Mouse (Mus musculus) ovary, postnatal 10 days (tissue): Measurements from ENCODE around the gene H3f3b.
A peak's percentile ranks its signal among the peaks of the same experiment; 100 is the strongest.
"Not testable (repeated sequence)": the region's sequence is repeated elsewhere in the genome, so short reads cannot be mapped to it uniquely, and the experiment has no call there.

Experiments
- DNase-seq: peaks from one replicate; pipeline ENCODE4 v3.0.0; 2022; ENCODE audit warnings: low spot score

Gene H3f3b

DNA sequence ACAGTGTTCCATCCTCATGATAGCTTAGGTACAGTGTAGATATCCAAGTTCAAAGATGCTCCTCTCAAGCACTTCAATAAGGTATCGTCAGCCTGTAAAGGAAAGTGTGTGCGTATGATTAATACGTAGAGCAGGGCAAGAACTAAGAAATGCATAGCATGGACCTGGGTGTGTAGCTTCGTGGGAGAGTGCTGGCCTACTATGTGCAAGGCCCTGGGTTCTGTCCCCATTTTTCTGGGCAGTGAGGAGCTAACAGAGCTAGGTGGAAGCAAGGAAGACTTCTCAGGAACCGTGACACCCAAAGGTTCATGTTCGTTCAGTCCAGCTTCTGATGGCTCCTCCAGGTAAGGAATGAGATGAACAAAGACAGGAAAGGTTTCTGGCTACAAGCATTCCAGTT, 17.4 kb upstream of the H3f3b start:
- no peak for DNase-seq

DNA sequence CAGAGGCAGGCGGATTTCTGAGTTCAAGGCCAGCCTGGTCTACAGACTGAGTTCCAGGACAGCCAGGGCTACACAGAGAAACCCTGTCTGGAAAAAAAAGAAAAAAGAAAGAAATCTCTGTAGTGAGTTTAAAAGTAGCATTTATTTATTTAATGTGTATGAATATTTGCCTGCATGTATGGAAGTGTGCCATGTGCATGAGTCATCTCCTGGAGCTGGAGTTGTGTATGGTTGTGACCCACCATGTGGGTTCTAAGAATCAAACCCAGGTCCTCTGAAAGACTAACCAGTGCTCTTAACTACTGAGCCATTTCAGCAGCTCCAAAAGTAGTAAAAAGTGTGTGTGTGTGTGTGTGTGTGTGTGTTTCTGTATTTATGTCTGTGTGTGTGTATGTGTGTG, 15.5 kb upstream of the H3f3b start:
- DNase-seq = no peak

DNA sequence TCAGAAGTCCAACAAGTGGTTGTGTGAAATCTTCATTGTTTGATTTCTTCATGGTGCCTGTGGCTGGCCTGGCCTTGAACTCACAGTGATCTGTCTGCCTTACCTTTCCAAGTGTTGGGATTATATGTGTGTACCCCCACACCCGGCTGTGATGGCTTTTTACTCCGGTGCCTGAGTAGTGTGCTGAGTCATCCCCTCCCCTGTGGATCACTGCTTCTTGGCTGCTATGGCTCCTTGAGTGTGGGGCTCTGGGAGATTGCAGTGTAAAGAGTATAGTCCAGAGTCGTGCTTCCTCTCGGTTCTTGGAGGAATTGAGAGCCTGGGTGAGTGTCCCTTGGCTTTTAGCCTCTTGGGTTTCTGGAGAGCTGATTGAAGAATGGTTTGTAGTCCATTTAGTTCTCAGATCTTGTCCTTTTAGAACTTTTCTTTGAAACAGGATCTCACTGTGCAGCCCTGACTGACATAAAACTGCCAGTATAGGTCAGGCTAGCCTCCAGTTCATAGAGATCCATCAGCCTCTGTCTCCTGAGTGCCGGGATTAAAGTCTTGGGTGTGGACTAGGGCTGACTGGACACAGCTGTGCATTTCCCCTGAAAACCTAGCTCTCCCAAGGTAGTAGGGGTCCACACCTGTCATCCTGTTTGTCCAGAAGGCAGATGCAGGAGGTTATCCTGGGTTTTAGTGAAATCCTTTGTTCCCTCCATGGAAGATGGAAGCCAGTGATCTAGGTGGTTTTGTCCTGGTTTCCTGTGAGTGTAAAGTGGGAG, 14.8 kb upstream of the H3f3b start:
- no peak for DNase-seq

DNA sequence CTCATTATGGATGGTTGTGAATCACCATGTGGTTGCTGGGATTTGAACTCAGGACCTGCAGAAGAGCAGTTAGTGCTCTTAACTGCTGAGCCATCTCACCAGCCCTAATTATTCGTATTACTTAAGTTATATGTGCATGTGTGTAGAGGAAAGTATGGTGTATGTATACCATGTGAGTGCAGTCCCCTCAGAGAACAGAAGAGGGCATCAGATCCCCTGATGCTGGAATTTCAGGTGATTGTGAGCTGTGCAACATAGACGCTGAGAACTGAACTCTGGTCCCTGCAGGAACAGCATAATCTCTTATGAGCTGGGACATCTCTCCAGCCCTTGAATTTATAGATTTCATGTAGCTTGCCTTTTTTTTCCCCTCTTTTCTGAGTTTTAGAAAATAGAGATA, 14.1 kb upstream of the H3f3b start:
- DNase-seq = no peak

DNA sequence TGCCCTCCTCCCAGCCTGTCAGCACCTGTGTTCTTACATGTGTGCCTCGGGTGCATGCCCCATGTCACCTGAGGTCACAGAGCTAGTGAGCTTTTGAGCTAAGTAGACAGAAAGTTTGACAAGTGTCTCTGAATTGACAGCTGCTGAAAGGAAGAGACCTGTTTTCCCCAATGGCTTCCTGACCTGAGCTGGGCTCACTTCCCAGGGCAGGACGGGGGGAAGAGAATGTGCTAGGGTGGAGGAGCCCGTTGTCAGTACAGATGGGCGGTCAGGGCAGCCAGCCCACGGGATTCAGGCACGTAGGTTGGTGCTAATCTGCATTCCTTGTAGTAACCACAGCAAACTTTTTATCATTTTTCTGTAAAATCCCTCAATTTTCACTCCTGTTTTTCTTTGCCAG, 12.8 kb upstream of the H3f3b start:
- DNase-seq = no peak

DNA sequence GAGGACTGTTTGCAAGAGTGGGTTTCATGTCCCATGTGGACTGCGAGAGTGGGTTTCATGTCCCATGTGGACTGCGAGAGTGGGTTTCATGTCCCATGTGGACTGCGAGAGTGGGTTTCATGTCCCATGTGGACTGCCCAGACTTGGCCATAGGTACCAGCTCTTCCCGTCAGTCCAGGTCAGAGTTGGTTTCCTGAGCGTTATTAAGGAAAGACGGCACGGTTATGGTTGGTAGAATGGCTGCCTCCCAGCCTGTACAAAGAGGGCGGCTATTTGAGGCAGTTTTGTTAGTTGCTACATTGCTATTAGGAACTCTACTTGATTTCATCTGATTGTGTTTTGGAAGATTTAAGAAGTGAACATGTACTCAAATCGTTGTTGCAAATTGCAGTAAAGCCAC, 10.1 kb upstream of the H3f3b start:
- DNase-seq = no peak

DNA sequence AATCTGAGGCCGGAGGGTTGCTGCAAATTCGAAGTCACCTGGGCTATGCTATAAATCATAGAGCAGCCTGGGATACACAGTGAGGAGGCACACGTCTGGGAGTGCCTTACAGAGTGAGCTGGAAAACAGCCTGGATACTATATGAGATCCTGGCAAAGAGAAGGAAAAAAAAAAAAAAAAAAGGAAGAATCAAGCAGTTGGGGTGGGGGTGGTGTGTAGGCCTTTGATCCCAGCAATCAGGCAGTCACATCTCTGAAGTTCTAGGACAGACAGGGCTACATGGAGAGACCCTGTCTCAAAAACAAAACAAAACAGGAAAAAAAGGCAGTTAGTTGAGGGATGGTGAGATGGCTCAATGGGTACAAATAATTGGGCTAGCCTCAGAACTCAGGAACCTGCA, 8.9 kb upstream of the H3f3b start:
- no peak for DNase-seq

DNA sequence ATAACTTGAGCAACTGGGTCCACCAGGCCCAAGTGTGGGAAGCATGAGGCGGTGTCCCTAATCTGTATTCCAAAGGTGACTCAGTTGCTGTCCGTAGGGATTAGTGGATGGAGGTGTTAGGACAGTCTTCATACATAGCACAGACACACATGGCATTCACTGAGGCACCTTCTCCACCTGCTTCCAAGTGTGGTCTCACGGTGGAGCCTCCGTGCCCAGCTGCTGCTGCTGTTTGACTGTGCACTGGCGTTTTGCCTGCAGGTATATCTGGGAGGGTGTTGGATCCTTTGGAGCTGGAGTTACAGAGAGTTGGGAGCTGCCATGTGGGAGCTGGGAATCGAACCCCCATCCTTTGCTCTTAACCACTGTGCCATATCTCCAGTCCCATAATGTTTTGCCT, 6.8 kb upstream of the H3f3b start:
- DNase-seq = no peak

DNA sequence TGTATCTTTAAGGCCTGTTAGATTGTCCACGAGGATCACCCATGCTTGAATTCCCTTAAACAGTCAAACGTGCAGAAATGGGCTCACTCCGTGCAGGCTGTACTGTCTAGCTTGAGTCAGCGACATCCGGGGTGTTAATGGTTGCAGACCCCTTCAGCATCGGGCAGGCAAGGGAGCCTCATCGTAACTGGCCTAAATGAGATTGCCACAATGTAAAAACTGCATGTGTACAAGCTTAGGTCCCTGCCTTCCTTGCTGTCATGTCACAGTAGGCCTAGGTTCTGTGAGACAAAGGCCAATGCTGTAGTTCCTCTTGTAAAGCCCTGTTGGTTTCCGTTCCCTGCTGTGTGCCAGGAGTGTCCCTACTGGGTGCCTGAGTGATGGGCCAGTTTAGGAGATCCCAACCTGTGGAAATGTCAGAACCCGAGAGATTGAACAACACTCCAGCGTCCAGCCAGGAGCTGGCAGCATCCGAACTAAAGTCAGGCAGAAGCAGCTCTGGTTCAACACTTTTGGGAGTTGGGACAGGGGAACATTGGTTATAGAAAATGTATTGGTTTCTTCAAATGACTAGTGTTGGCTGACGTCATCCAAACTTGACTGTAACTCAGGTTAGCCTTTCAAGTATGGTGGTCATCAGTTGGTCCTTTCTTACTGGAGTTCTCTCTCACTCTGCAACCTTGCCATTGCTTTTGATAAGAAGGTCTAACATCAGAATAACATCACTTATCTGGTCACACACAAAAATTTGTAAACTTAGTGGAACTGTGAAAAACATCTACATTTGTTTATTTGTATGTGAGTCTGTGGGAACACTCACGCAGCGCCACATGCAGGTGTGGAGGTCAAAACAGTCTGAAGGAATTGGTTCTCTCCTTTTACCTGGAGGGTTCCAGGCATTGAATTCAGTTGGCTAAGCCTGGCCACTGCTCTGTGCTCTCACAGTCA, 3.4 kb upstream of the H3f3b start:
- DNase-seq = peak; percentile 35

DNA sequence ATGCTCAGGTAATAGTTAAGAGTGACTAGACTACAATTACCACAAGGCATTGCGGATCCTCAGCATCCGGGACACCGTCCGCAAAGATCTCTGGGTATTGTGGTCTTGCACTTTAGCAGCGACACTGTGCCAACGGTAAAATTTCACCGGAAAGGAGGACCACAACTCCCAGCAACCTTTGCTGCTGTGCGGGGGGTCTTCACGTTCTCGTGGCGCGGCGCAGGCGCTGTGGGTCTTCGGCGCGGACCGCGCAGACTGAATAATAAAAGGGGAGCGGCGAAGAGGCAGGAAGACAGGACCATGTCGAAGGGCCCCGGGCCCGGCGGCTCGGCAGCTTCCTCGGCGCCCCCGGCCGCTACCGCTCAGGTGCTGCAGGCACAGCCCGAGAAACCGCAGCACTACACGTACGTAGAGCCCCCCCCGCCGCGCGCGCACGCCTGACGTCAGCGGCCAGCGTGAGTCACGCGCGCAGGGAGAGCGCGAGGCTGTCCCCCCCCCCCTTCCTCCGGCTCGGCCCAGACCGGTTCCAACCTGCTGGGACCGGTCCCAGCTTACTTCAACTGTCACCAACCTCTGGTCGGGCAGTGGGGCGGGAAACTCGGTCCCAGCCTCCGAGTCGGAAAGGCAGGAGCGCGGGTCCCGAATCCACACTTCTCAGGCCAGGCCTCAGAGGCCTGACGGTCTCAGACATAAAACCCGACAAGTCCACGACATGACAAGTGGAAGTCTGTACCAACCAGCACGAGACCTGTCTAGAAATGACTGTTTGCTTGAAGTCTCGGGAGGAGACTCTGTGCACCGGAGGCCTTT, 2.5 kb upstream of the H3f3b start, which contains the start of gene Unk:
Gene Unk (plus strand): TSS at position 235 of the 810 bp plus-strand sequence.
- peak; percentile 86 for DNase-seq

DNA sequence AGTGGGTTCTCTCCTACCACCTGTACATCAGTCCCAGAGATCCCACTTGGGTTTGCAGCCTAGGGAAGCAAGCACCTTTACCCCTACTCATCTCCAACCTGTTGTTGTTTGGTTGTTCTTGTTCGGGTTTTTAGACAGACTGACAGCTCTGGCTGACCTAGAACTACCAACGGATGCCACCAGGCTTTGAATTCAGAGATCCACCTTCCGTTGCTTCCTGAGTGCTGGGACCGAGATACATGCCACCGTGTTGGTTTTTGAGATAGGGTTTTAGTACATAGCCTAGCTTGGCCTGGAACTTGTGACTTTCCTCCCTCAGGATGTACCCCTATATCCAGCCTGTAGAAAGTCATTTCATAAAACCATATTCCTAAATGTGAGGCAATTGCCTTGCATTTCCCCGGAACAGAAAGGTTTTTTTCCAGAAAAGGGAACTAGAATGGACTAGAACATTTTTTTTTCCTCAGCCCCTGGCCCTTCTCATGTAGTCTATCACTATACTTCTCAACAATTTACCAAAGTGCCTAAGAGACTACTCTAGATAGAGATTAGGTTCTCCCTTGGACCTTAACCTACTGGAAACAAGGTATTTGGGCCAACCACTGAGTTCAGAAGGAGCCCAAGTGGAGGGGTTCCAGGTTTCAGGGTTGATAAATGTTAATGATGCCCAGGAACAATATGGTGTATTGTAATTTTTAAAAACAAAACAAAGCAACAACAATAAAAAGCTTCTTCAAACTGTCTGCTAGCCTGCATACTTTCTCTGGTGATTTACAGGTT, 1.5 kb upstream of the H3f3b start:
- no peak for DNase-seq

DNA sequence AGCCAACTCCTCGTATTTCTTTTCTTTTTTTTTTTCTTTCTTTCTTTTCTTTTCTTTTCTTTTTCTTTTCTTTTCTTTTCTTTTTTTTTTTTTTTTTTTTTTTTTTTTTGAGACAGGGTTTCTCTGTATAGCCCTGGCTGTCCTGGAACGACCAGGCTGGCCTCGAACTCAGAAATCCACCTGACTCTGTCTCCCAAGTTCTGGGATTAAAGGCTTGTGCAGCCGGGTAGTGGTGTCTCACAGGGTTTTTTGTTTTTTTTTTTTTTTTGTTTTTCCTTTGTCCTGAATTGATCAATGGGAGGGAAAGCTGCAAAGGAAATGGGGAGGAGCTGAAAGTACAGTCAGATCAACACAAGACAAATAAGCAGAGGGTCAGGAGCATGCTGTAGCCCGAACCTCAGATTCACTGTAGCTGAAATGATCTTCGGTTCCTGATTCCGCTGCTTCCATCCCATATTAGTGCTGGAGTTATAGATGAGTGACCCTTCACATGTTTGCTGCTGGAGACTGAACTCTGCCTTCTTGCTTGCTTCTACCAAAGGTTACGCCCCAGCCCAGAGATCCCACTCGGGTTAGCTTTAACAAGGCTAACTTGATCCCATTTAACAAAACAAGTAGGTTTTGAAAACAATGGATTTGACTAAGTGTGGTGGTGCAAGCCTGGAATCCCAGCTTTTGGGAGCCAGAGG, 559 bp upstream of the H3f3b start:
- DNase-seq = no peak

DNA sequence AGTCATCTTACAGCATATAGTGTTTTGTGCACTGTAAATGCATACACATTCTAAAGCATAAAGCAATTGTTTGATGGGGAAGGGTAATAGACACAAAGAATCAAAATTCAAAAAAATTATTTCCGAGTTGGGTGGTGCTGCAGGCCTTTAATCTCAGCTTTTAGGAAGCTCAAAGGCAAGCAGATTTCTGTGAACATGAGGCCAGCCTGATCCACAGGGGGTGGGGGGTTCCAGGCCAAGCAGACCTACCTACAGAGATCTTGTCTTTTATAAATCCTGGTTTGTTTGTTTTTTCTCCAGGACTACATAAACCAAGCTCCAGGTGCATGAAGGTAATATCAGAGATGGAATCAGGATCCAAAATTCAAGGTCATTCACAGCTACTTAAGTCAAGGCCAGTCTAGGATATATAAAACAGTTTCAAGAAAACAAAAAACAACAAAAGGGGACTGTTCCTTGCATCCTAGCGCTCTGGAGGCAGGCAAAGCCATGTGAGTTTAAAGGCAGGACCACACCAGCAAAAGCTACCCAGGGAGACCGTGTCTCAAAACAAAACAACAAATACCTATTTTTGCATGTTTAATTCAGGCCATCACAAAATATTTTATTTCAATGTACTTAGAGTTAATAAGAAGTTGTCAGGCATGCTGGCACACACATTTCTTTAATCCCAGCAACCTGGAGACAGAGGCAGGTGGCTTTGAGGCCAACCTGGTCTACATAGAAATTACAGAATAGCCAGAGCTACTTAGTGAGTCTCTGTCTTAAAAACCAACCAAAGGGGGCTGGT, 2.5 kb downstream of the H3f3b start:
- no peak for DNase-seq

DNA sequence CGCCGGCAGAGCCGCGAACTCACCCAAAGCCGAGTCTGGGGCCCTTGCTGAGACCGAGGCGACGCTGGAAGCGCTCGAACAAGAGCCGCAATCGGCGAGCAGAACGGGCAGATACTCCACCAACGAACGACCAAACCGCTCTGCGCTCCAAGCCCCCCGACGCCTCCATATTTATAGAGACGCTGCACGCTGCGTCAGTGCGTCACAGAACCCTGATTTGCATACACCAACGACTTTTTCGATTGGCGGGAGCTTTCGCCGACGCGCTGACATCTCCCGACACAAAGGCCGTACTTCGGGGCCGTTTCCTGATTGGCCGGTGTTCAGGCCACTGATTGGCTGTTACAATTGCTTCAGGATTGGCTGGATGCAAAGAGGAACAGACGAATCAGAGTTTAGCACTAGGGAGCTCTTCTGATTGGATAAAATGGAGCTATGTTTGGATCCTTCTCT, 3.4 kb downstream of the H3f3b start:
- peak; percentile 95 for DNase-seq

DNA sequence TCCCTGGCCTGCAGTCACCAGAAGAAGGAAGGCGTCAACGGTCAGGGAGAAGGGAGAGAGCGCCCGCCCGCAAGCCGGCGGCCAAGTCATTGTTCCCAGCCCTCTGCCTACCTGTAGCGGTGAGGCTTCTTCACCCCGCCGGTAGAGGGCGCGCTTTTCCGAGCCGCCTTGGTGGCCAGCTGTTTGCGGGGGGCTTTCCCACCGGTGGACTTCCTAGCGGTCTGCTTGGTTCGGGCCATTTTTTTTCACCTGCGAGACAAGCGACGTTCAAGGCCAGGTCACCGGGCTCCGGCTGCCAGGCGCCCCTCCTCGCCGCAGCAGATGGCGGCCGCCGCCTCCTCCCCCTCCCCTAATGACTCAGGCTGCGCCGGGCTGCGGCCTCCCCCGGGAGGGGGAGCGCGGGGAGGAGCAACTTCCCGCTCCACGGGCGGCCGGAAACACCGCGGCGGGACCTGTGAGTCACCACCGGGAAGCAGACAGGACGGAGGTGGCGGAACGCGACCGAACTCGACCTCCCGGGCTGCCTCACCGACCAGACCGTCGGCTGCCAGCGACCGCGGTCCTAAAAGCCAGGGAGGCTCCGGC, 3.9 kb downstream of the H3f3b start:
- DNase-seq = no peak

DNA sequence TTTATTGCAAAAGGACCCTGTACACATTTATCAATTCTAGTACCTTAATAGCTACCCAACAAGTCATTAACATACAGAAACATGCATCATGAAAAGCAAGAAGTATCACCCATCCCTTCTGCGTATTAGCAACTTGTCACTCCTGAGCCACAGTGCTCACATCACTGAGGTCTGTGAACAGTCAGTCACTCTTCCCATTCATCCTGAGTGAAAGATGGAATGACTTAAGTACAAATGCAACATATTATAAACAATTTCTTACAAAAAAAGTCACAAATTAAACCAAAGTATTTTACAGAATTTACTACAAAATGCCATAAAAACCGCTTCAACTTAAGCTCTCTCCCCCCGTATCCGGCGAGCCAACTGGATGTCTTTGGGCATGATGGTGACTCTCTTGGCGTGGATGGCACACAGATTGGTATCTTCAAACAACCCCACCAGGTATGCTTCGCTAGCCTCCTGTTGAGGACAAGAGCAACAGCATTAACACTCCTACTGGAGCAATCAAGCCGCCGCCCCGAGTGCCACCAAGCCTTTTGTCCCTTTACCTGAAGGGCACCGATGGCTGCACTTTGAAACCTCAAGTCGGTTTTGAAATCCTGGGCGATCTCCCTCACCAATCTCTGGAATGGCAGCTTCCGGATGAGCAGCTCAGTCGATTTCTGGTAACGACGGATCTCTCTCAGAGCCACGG, 4.5 kb downstream of the H3f3b start:
- DNase-seq = not testable (repeated sequence)

DNA sequence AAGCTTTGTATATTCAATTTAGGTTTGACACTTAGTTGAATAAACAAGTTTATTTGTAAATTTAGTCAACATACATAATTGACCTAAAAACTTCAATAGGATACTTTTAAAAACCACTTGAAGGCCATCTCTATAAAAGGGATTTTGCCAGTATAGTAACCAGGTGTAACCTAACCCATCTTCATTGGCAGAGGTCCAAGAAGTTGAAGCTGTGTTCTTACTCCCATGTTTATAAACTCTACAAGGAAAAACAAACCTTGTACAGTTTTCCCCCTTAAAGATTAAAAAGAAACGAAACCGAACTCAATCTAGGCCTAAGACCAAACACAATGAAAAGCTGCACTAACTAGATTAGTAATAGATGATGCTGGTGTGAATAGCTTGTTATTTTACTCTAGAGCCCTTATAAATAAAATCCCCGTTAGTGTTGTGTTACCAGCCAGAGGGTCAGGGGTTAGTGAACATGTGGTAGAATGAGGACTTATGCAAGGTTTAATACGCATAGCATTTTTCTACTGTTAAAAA, 5.4 kb downstream of the H3f3b start:
- DNase-seq = no peak

DNA sequence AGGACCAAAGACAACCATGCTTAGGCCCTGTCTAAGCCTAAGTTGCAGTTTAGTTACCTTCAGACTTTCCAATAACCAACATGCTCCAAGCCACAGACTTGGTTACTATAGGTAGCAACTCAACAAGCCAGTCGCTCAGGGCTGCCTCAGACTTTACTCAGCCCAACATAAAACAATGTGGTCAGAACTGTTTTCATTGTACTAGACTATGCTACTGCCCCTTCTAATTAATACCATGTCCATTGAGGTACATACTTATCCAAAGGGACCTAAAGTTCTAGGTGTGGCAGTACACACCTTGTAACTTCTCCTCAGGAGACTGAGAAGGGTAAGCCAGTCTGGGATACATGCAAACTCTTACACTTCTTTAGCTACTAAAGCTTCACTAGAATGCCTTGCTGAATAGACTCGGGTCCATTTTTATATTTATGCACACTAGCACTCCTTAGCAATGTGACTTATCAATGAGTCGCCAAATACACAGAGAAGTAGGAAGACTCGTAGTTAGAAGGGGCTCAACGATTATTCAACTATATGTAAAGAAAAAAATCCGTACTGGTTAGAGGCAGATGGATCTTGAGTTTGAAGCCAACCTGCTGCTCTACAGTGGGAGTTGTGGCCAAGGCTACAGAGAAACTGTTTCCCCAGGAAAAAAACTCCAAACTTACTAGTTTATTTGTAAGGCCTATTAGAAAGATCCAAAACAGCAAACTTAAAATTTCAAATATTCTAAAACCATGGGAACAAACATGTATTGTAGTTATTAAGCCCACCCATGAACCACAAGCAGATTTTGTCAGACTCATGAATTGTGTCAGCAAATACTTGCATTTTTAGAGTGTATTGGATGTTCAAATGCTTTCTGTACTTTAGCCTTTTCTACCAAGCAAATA, 6.2 kb downstream of the H3f3b start:
- DNase-seq = no peak
